Mouse (Mus musculus): ENCODE measurements around the gene Gm13285. TPM values are rescaled to one million over a fixed set of nuclear protein-coding genes. Genes with fewer than 3 reads are reported as not detected.

Gm13285 gene
- not detected in 2 replicates for polyA plus RNA-seq (2012; rRNA removed)

DNA sequence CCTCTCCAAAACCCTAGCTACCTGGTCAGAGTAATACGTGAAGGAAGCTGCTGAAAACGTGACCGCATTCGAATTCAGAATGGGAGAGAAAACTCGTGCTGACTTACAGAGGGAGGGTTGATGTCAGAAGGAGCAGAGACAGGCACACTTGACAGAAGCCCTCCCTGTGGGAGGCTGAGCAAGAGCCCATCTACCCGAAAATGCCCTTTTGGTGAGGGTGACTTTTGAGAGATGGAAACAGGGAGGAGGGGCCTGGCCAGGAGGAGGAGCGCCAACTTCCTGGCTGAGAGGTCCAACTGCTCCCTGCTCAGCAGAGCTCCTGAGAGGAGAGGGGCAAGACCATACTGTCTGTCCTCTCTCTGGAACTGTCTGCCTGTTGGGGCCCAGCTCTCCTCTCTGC, at the start of gene Gm13285:
Gene Gm13285, plus strand, starts transcription at position 301 of the 400 bp plus-strand sequence.

DNA sequence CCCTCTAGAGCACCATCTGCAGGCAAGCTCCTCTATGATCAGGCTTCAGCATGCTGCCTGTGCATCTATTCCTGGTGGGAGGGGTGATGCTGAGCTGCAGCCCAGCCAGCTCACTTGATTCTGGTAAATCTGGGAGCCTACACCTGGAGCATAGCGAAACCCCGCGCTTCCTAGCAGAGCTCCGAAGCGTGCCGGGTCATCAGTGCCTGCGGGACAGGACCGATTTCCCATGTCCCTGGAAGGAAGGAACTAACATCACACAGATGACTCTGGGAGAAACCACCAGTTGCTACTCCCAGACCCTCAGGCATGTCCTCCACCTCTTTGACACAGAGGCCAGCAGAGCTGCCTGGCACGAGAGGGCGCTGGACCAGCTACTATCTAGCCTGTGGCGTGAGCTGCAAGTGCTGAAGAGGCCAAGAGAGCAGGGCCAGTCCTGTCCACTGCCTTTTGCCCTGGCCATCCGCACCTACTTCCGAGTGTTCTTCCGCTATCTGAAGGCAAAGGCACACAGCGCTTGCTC, 44.6 kb upstream of the Gm13285 start, which contains the start of gene Gm13271:
Gene Gm13271, plus strand, starts transcription at position 51 of the 523 bp plus-strand sequence.

GRCm38 (mm10) chr4:88759610-88760268, 39.7 kb upstream of the Gm13285 start, which contains the start of gene Gm13283:
Gm13283 (plus strand) TSS chr4:88760119.

GRCm38 (mm10) chr4:88773534-88773933, 25.9 kb upstream of the Gm13285 start, which contains the start of gene Gm13290:
Gm13290 (plus strand) TSS chr4:88773834.

GRCm38 (mm10) chr4:88776622-88777021, 22.8 kb upstream of the Gm13285 start, which contains the start of gene Gm13289:
Gm13289 (plus strand) TSS chr4:88776922.

DNA sequence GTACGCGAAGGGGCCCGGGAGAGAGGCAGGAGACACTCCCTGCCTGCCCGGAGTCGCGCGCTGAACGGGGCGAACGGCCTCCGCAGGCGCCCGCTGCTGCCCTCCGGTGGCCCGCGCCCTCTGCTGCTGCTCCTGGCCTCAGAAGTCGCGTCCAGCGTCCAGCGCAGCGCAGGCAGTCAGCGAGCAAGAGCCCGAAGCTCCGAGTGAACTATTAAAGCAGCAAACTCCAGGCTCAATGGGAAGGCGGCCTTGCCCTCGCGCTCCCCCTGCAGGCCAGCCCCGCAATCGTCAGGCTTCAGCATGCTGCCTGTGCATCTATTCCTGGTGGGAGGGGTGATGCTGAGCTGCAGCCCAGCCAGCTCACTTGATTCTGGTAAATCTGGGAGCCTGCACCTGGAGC, 19.9 kb upstream of the Gm13285 start, which contains the start of gene Gm13272:
Gene Gm13272, plus strand, starts transcription at position 301 of the 400 bp plus-strand sequence.

DNA sequence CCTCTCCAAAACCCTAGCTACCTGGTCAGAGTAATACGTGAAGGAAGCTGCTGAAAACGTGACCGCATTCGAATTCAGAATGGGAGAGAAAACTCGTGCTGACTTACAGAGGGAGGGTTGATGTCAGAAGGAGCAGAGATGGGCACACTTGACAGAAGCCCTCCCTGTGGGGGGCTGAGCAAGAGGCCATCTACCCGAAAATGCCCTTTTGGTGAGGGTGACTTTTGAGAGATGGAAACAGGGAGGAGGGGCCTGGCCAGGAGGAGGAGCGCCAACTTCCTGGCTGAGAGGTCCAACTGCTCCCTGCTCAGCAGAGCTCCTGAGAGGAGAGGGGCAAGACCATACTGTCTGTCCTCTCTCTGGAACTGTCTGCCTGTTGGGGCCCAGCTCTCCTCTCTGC, 17.6 kb upstream of the Gm13285 start, which contains the start of gene Ifnz:
Gene Ifnz, plus strand, starts transcription at position 301 of the 400 bp plus-strand sequence.

GRCm38 (mm10) chr4:88785409-88785808, 14.1 kb upstream of the Gm13285 start, which contains the start of gene Gm13276:
Gm13276 (plus strand) TSS chr4:88785709.

GRCm38 (mm10) chr4:88788402-88788801, 11.1 kb upstream of the Gm13285 start, which contains the start of gene Gm13277:
Gm13277 (plus strand) TSS chr4:88788632.

DNA sequence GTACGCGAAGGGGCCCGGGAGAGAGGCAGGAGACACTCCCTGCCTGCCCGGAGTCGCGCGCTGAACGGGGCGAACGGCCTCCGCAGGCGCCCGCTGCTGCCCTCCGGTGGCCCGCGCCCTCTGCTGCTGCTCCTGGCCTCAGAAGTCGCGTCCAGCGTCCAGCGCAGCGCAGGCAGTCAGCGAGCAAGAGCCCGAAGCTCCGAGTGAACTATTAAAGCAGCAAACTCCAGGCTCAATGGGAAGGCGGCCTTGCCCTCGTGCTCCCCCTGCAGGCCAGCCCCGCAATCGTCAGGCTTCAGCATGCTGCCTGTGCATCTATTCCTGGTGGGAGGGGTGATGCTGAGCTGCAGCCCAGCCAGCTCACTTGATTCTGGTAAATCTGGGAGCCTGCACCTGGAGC, 8.2 kb upstream of the Gm13285 start, which contains the start of gene Gm13278:
Gene Gm13278, plus strand, starts transcription at position 301 of the 400 bp plus-strand sequence.

GRCm38 (mm10) chr4:88793936-88794675, 5.4 kb upstream of the Gm13285 start, which contains the start of gene Gm13275:
Gm13275 (plus strand) TSS chr4:88794487.

DNA sequence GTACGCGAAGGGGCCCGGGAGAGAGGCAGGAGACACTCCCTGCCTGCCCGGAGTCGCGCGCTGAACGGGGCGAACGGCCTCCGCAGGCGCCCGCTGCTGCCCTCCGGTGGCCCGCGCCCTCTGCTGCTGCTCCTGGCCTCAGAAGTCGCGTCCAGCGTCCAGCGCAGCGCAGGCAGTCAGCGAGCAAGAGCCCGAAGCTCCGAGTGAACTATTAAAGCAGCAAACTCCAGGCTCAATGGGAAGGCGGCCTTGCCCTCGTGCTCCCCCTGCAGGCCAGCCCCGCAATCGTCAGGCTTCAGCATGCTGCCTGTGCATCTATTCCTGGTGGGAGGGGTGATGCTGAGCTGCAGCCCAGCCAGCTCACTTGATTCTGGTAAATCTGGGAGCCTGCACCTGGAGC, 2.4 kb upstream of the Gm13285 start, which contains the start of gene Gm13279:
Gene Gm13279, plus strand, starts transcription at position 301 of the 400 bp plus-strand sequence.

DNA sequence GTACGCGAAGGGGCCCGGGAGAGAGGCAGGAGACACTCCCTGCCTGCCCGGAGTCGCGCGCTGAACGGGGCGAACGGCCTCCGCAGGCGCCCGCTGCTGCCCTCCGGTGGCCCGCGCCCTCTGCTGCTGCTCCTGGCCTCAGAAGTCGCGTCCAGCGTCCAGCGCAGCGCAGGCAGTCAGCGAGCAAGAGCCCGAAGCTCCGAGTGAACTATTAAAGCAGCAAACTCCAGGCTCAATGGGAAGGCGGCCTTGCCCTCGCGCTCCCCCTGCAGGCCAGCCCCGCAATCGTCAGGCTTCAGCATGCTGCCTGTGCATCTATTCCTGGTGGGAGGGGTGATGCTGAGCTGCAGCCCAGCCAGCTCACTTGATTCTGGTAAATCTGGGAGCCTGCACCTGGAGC, 3.5 kb downstream of the Gm13285 start, which contains the start of gene Gm13287:
Gene Gm13287, plus strand, starts transcription at position 301 of the 400 bp plus-strand sequence.

GRCm38 (mm10) chr4:88805231-88805630, 5.8 kb downstream of the Gm13285 start, which contains the start of gene Gm13288:
Gm13288 (plus strand) TSS chr4:88805531.

GRCm38 (mm10) chr4:88815928-88816327, 16.5 kb downstream of the Gm13285 start, which contains the start of gene Ifna7:
Ifna7 (plus strand) TSS chr4:88816228.

GRCm38 (mm10) chr4:88819659-88820058, 20.2 kb downstream of the Gm13285 start, which contains the start of gene Ifna11:
Ifna11 (plus strand) TSS chr4:88819959.

GRCm38 (mm10) chr4:88827116-88827515, 27.7 kb downstream of the Gm13285 start, which contains the start of gene Ifna6:
Ifna6 (plus strand) TSS chr4:88827416.

GRCm38 (mm10) chr4:88835225-88835624, 35.8 kb downstream of the Gm13285 start, which contains the start of gene Ifna5:
Ifna5 (plus strand) TSS chr4:88835525.

GRCm38 (mm10) chr4:88841438-88841911, 42.0 kb downstream of the Gm13285 start, which contains the start of gene Ifna4:
Ifna4 (plus strand) TSS chr4:88841861.

DNA sequence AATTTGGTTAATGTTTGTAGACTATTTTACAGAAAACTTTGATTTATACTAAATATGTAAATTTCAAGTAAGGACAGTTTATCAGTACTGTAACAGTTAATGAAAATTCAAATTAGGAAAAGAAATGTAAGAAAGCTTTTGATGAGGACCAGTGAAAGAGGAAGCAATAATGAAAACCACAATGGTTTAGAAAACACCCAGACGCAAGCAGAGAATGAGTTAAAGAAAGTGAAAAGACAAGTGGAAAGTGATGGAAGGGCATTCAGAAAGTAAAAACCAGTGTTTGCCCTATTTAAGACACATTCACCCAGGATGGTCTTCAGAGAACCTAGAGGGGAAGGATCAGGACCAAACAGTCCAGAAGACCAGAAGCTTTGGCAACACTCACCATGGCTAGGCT, 50.2 kb downstream of the Gm13285 start, which contains the start of gene Ifna1:
Gene Ifna1, plus strand, starts transcription at position 390 of the 400 bp plus-strand sequence.

Data from central nervous system, embryonic 11.5 days (tissue).